Mouse (Mus musculus) ES-Bruce4 (cell line): ENCODE measurements around the gene Barhl1.

Experiments
- CTCF ChIP-seq: IDR thresholded peaks from one replicate; pipeline ENCODE4 v1.8.1; 2011; ENCODE audit warnings: low read depth, low read length
- EP300 ChIP-seq: IDR thresholded peaks from 2 replicates; pipeline ENCODE4 v1.6.1; 2011; ENCODE audit warnings: low read depth, low read length; ENCODE audit not compliant: insufficient read depth
- POLR2A ChIP-seq: IDR thresholded peaks from one replicate; pipeline ENCODE4 v1.8.1; 2011; ENCODE audit warnings: low read length; ENCODE audit not compliant: insufficient read depth

- TF ChIP-seq CTCF (no peak), POLR2A (no peak), EP300 (no peak)
Observed at GRCm38 (mm10) chr2:28905561-28905960, 10.9 kb downstream of the Barhl1 start.
